Mouse (Mus musculus): Measurements from ENCODE around the gene Pnkd.

GRCm38 (mm10) chr1:74275015-74275414 is 9.7 kb upstream of the Pnkd start:
- TF ChIP-seq GATA1 (IDR thresholded peaks at IDR 0.05; ENCODE audit: low read length) (no peak), TAL1 (IDR thresholded peaks at IDR 0.05; ENCODE audit: low read length) (no peak)
